Mouse (Mus musculus): ENCODE measurements around the gene Gnb1. TPM values are rescaled to one million over a fixed set of nuclear protein-coding genes. Genes with fewer than 3 reads are reported as not detected.

Gnb1 gene
- 100 to 1,000 TPM; 147 to 151 TPM for total RNA-seq (2021)
- 257 and 332 TPM in 2 replicates for polyA plus RNA-seq (2012; rRNA removed)
- long read RNA-seq, transcript Gnb1-202 (11 exons, 3,088 nt): major isoform, 32 of 79 reads
- long read RNA-seq, transcript Gnb1-203 (12 exons, 3,143 nt): minor isoform, 5 of 79 reads
- long read RNA-seq, transcript Gnb1-201 (12 exons, 3,131 nt): minor isoform, 30 of 79 reads
- long read RNA-seq, partial matches to known transcripts: 2 of 79 reads
- long read RNA-seq, other reads (novel, unspliced or antisense): 9 of 79 reads

DNA sequence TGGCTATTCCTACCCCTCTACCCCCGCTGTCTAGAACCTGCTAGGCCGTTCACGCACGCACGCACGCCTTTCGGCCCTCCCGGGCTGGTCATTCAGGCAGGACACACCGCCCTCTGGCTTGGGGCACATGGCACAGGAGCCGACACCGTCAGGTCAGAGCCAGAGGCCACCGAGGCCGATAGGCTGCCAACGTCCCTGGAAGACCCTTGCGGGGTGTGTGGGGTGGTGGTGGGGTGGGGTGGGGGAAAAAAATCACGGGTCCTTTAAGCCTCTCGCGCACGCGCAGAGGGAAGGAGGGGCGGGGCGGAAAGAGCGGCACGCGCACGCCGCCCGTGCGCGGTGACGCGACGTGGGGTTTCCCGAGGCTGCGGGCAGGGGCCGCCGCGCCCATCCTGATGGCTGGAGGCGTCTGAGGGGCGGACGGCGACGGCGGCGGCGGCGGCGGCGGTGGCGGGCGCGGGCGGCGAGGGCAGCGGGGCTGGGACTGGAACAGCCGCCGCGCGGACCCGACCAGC is at the start of gene Gnb1:
TSS of gene Gnb1 (plus strand) at position 372 of the 515 bp plus-strand sequence.
- intact Hi-C loops (cut with DNase I): loop anchor here (2.0 kb wide), 1 partner anchor 74 kb away; no protein-coding TSS in a partner anchor
- Histone ChIP-seq H3K79me2 (replicated peaks; ENCODE audit: control insufficient read depth, insufficient read depth, low read length) (peaks cover 7% of the 10 kb centered on the region), H3K27ac (peak within 1 kb of the TSS; percentile 90), H3K27me3 (ENCODE audit: control insufficient read depth, insufficient read depth, low read length) (no peaks in the 10 kb centered on the region), H3K9ac (ENCODE audit: low read depth, low read length) (peak within 1 kb of the TSS; percentile 94), H3K4me1 (ENCODE audit: control insufficient read depth, insufficient read depth, low read length) (peaks cover 31% of the 10 kb centered on the region), H3K4me3 (peak within 1 kb of the TSS; percentile 91), H3K36me3 (ENCODE audit: control insufficient read depth, insufficient read depth, low read length) (peaks cover 4% of the 10 kb centered on the region)
- under 1% methylated on average over 56 of the region's 60 CpGs for WGBS
- TF ChIP-seq EP300 (IDR thresholded peaks at IDR 0.05; ENCODE audit: insufficient read depth, low read depth, low read length): no peak
- TF ChIP-seq POLR2A (IDR thresholded peaks at IDR 0.05; ENCODE audit: insufficient read depth, low read depth, low read length): no peak
- no peak for TF ChIP-seq CTCF (IDR thresholded peaks at IDR 0.05)
- peak; percentile 94 to 99 for DNase-seq

DNA sequence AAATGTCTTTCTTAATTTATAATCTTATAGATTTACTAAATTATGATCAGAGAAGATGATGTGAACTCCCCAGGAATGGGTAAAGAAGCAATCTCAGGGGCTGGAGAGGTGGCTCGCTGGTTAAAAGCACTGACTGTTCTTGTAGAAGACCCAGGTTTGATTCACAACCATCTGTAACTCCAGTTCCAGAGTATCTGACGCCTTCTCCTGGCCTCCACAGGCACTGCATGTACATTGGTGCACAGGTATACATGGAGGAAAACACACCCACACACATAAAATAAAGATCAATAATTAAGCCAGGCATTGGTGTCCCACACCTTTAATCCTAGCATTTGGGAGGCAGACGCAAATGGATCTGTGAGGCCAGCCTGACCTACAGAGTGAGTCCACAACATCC is 48.4 kb upstream of the Gnb1 start:
- H3K9ac ChIP-seq (ENCODE audit: low read depth, low read length): no peak overlapping the region
- DNase-seq: no peak
- intact Hi-C loops (cut with DNase I): no loop called here
- 65% methylated on average over 3 of the region's 3 CpGs for WGBS
- TF ChIP-seq CTCF (IDR thresholded peaks at IDR 0.05): no peak
- TF ChIP-seq POLR2A (IDR thresholded peaks at IDR 0.05; ENCODE audit: insufficient read depth, low read depth, low read length): no peak
- TF ChIP-seq EP300 (IDR thresholded peaks at IDR 0.05; ENCODE audit: insufficient read depth, low read depth, low read length): no peak
- H3K4me3 ChIP-seq: no peak overlapping the region
- no peaks in the 10 kb centered on the region for H3K79me2 ChIP-seq (replicated peaks; ENCODE audit: control insufficient read depth, insufficient read depth, low read length)
- H3K4me1 ChIP-seq (ENCODE audit: control insufficient read depth, insufficient read depth, low read length): no peaks in the 10 kb centered on the region
- H3K36me3 ChIP-seq (ENCODE audit: control insufficient read depth, insufficient read depth, low read length): no peaks in the 10 kb centered on the region
- no peaks in the 10 kb centered on the region for H3K27me3 ChIP-seq (ENCODE audit: control insufficient read depth, insufficient read depth, low read length)
- H3K27ac ChIP-seq: no peak overlapping the region

DNA sequence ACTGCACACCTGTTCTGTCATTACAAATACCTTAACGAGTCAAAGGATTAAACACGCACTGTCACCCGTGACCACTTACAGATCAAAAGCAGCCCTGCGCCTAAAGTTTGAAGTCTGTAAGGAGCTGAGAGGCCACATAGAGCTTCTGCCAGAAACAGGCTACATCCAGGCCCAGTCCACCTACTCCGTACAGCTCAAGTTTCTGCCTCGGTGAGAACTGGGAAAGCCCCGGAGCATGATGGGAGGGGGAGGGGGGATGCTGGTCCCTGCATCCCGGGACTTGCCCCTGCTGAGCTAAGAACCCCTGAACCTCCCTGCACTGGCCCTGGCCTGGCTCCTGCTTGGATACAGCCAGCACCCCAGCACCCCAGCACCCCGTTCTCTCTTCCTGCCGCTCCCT is 39.6 kb upstream of the Gnb1 start:
- intact Hi-C loops (cut with DNase I): no loop called here
- WGBS: 44% methylated on average over 10 of the region's 10 CpGs
- H3K79me2 ChIP-seq (replicated peaks; ENCODE audit: control insufficient read depth, insufficient read depth, low read length): no peaks in the 10 kb centered on the region
- no peak for DNase-seq
- TF ChIP-seq EP300 (IDR thresholded peaks at IDR 0.05; ENCODE audit: insufficient read depth, low read depth, low read length) (no peak), CTCF (IDR thresholded peaks at IDR 0.05) (no peak), POLR2A (IDR thresholded peaks at IDR 0.05; ENCODE audit: insufficient read depth, low read depth, low read length) (no peak)
- H3K4me1 ChIP-seq (ENCODE audit: control insufficient read depth, insufficient read depth, low read length): no peaks in the 10 kb centered on the region
- no peaks in the 10 kb centered on the region for H3K27me3 ChIP-seq (ENCODE audit: control insufficient read depth, insufficient read depth, low read length)
- H3K36me3 ChIP-seq (ENCODE audit: control insufficient read depth, insufficient read depth, low read length): no peaks in the 10 kb centered on the region
- no peak overlapping the region for H3K4me3 ChIP-seq
- no peak overlapping the region for H3K9ac ChIP-seq (ENCODE audit: low read depth, low read length)
- H3K27ac ChIP-seq: no peak overlapping the region

DNA sequence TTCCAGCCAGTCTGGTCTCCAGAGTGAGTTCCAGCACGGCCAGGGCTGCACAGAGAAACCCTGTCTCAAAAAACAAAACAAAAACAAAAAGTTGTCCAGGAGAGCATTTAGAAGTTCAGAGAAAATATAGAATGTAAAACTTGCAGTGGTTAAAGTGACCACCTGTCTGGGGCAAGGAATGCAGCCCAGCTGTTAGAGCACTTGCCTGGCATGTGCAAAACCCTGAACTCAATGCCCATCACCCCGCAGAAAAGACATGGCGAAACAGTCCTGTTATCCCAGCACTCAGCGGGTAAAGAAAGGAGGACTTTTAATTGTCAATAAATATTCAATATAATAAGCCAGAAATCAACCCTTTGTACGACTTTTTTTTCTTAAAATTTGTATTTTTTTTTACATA is 32.6 kb upstream of the Gnb1 start:
- H3K9ac ChIP-seq (ENCODE audit: low read depth, low read length): no peak overlapping the region
- H3K27ac ChIP-seq: no peak overlapping the region
- H3K4me1 ChIP-seq (ENCODE audit: control insufficient read depth, insufficient read depth, low read length): no peaks in the 10 kb centered on the region; the same call in 1 of the 2 replicates
- 79% methylated on average over 5 of the region's 5 CpGs for WGBS
- DNase-seq: no peak
- H3K36me3 ChIP-seq (ENCODE audit: control insufficient read depth, insufficient read depth, low read length): no peaks in the 10 kb centered on the region
- no peak overlapping the region for H3K4me3 ChIP-seq
- TF ChIP-seq POLR2A (IDR thresholded peaks at IDR 0.05; ENCODE audit: insufficient read depth, low read depth, low read length) (no peak), CTCF (IDR thresholded peaks at IDR 0.05) (no peak), EP300 (IDR thresholded peaks at IDR 0.05; ENCODE audit: insufficient read depth, low read depth, low read length) (no peak)
- H3K79me2 ChIP-seq (replicated peaks; ENCODE audit: control insufficient read depth, insufficient read depth, low read length): no peaks in the 10 kb centered on the region
- H3K27me3 ChIP-seq (ENCODE audit: control insufficient read depth, insufficient read depth, low read length): peaks cover 2% of the 10 kb centered on the region; the same call in 1 of the 2 replicates
- intact Hi-C loops (cut with DNase I): no loop called here

DNA sequence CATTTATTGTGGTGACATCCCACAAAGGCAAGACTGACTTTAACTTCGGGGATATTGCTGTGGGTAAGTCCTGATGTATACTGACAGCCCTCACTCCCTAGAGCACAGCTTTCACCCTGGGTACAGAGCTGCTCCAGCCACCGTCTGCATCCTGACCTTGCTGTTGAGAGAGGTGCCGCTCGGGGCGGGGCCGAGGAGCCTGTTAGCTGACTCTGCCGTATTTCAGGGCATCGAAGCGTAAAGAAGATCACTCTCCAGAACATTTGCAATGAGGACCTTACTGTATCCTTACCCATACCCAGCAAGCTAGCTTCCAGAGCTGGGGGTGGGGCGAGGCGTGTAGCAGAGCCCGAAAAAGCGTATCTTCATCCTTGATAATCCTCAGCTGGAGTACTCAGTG is 28.1 kb upstream of the Gnb1 start:
- Histone ChIP-seq H3K27ac (no peak overlapping the region), H3K27me3 (ENCODE audit: control insufficient read depth, insufficient read depth, low read length) (peaks cover 2% of the 10 kb centered on the region; the same call in 1 of the 2 replicates), H3K79me2 (replicated peaks; ENCODE audit: control insufficient read depth, insufficient read depth, low read length) (no peaks in the 10 kb centered on the region), H3K4me1 (ENCODE audit: control insufficient read depth, insufficient read depth, low read length) (no peaks in the 10 kb centered on the region; the same call in 1 of the 2 replicates), H3K36me3 (ENCODE audit: control insufficient read depth, insufficient read depth, low read length) (no peaks in the 10 kb centered on the region), H3K9ac (ENCODE audit: low read depth, low read length) (no peak overlapping the region), H3K4me3 (no peak overlapping the region)
- WGBS: 74% methylated on average over 13 of the region's 13 CpGs
- TF ChIP-seq CTCF (IDR thresholded peaks at IDR 0.05): no peak
- TF ChIP-seq EP300 (IDR thresholded peaks at IDR 0.05; ENCODE audit: insufficient read depth, low read depth, low read length): no peak
- no peak for TF ChIP-seq POLR2A (IDR thresholded peaks at IDR 0.05; ENCODE audit: insufficient read depth, low read depth, low read length)
- intact Hi-C loops (cut with DNase I): no loop called here
- DNase-seq: no peak

DNA sequence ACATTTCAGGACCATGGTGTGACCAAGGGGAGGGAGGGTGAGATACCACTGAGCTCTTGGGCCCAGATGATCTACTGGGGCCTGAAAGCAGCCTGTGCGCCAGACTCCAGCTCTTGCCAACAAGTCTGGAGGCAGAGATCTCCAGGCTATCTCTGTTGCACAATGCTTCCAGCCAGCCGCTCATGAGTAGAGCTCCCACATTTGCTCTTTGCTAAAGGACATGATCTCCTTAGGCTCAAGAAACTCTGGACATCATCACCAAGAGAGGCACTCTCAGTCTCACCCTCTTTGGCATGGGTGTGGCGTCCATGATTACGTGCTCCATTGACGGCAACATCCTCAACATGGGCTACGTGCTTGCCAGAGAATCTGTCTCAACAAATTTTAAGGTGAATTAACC is 27.6 kb upstream of the Gnb1 start:
- 64% methylated on average over 6 of the region's 6 CpGs for WGBS
- peaks cover 2% of the 10 kb centered on the region; the same call in 1 of the 2 replicates for H3K27me3 ChIP-seq (ENCODE audit: control insufficient read depth, insufficient read depth, low read length)

More for the DNA sequence above, 27.6 kb upstream of the Gnb1 start:
- Histone ChIP-seq H3K79me2 (replicated peaks; ENCODE audit: control insufficient read depth, insufficient read depth, low read length) (no peaks in the 10 kb centered on the region), H3K36me3 (ENCODE audit: control insufficient read depth, insufficient read depth, low read length) (no peaks in the 10 kb centered on the region), H3K4me3 (no peak overlapping the region), H3K4me1 (ENCODE audit: control insufficient read depth, insufficient read depth, low read length) (no peaks in the 10 kb centered on the region; the same call in 1 of the 2 replicates), H3K9ac (ENCODE audit: low read depth, low read length) (no peak overlapping the region), H3K27ac (no peak overlapping the region)
- peak in 1 of 2 experiments; percentile 36 for DNase-seq
- TF ChIP-seq CTCF (IDR thresholded peaks at IDR 0.05) (no peak), EP300 (IDR thresholded peaks at IDR 0.05; ENCODE audit: insufficient read depth, low read depth, low read length) (no peak)
- intact Hi-C loops (cut with DNase I): no loop called here

Data from heart, adult 2 months (tissue).